Mouse (Mus musculus) brain, embryonic 14.5 days (tissue): ENCODE results near the gene Hnf1b.

ENCODE experiments used
- CTCF ChIP-seq: fragments of 200-500 bp; IDR thresholded peaks from 2 replicates; pipeline ENCODE4 v1.5.1; 2012; ENCODE audit warnings: inconsistent platforms, mild to moderate bottlenecking, moderate library complexity, borderline replicate concordance; ENCODE audit not compliant: insufficient read depth, insufficient read length; ENCODE audit errors: extremely low read depth
- POLR2A ChIP-seq: fragments of 200-500 bp; IDR thresholded peaks from 2 replicates; pipeline ENCODE4 v1.6.1; 2012; ENCODE audit warnings: mild to moderate bottlenecking, inconsistent platforms, borderline replicate concordance; ENCODE audit not compliant: poor library complexity, insufficient read depth, insufficient read length, severe bottlenecking; ENCODE audit errors: extremely low read depth

GRCm38 (mm10) chr11:83802581-83802980 lies 47.3 kb upstream of the Hnf1b start:
- no peak for TF ChIP-seq POLR2A
- TF ChIP-seq CTCF: no peak
